Mouse (Mus musculus) heart, embryonic 10.5 days (tissue): Measurements from ENCODE around the gene Prkag2. TPM values are rescaled to one million over a fixed set of nuclear protein-coding genes. Genes with fewer than 3 reads are reported as not detected.

Source experiments
- DNase-seq: peaks from one replicate; pipeline ENCODE4 v3.0.0-alpha.2; 2017; ENCODE audit warnings: low spot score
- H3K27ac ChIP-seq: fragments of 300-500 bp; sonication (generic); 2 replicates; pipeline ENCODE4 v1.5.1; 2016; ENCODE audit warnings: mild to moderate bottlenecking
- H3K27me3 ChIP-seq: fragments of 300-500 bp; sonication (generic); 2 replicates; pipeline ENCODE4 v1.6.1; 2016; ENCODE audit warnings: mild to moderate bottlenecking; ENCODE audit not compliant: poor library complexity, insufficient read depth, severe bottlenecking
- H3K36me3 ChIP-seq: fragments of 300-500 bp; sonication (generic); 2 replicates; pipeline ENCODE4 v1.6.1; 2016; ENCODE audit warnings: mild to moderate bottlenecking, moderate library complexity
- H3K4me1 ChIP-seq: fragments of 300-500 bp; sonication (generic); 2 replicates; pipeline ENCODE4 v1.6.1; 2016; ENCODE audit warnings: mild to moderate bottlenecking
- H3K4me3 ChIP-seq: fragments of 300-500 bp; sonication (generic); 2 replicates; pipeline ENCODE4 v1.5.1; 2016; ENCODE audit warnings: mild to moderate bottlenecking, moderate library complexity
- H3K9me3 ChIP-seq: fragments of 300-500 bp; sonication (generic); 2 replicates; pipeline ENCODE4 v1.6.1; 2016; ENCODE audit warnings: mild to moderate bottlenecking, moderate library complexity
- whole genome bisulfite sequencing: fragments of 180-500 bp; shearing (Covaris S2); methylation state at CpG from one replicate; pipeline ENCODE4 v1.1.7; 2016; 5-methylcytosine and 5-hydroxymethylcytosine counted together
- polyA plus RNA-seq: library from polyadenylated mRNA; unstranded; fragments of >200 nt; fragmentation: Nextera tagmentation; extraction: Ambion mirVana; gene quantifications from 2 replicates; pipeline ENCODE4 v1.2.1, GENCODE M21; 2016

Gene Prkag2
- polyA plus RNA-seq, 1 experiment from 2014 or later, result 65.1 TPM

- no peak for DNase-seq
- Histone ChIP-seq H3K9me3 (no peaks in the 10 kb centered on the region), H3K27ac (peak overlapping the region; percentile 87), H3K4me1 (peaks cover 99% of the 10 kb centered on the region), H3K27me3 (no peaks in the 10 kb centered on the region), H3K4me3 (no peak overlapping the region), H3K36me3 (no peaks in the 10 kb centered on the region)
- 42% methylated on average over 10 of the region's 10 CpGs for WGBS
Observed at GRCm38 (mm10) chr5:24979968-24980345, 120.5 kb downstream of the Prkag2 start.

GRCm38 (mm10) chr5:24979312-24979967, 121.0 kb downstream of the Prkag2 start:
- Histone ChIP-seq H3K4me3 (no peak overlapping the region), H3K4me1 (peaks cover 96% of the 10 kb centered on the region), H3K27me3 (no peaks in the 10 kb centered on the region), H3K9me3 (no peaks in the 10 kb centered on the region), H3K27ac (peak overlapping the region; percentile 84), H3K36me3 (no peaks in the 10 kb centered on the region)
- peak; percentile 90 for DNase-seq
- 16% methylated on average over 4 of the region's 4 CpGs for WGBS

GRCm38 (mm10) chr5:24976907-24977306, 123.5 kb downstream of the Prkag2 start:
- Histone ChIP-seq H3K27ac (peak overlapping the region; percentile 39; the same call in 1 of the 2 replicates), H3K9me3 (no peaks in the 10 kb centered on the region), H3K27me3 (no peaks in the 10 kb centered on the region), H3K4me1 (peaks cover 88% of the 10 kb centered on the region), H3K36me3 (no peaks in the 10 kb centered on the region), H3K4me3 (no peak overlapping the region)
- 47% methylated on average over 3 of the region's 3 CpGs for WGBS
- no peak for DNase-seq

- DNase-seq, result no peak
- Histone ChIP-seq H3K9me3 (no peaks in the 10 kb centered on the region), H3K4me1 (peaks cover 82% of the 10 kb centered on the region), H3K36me3 (no peaks in the 10 kb centered on the region), H3K27ac (0 out of 2 replicates have a peak overlapping the region, but pooled peaks have one; percentile 45), H3K4me3 (no peak overlapping the region), H3K27me3 (no peaks in the 10 kb centered on the region)
- WGBS, result 70% methylated on average over 12 of the region's 12 CpGs
Observed at GRCm38 (mm10) chr5:24976236-24976635, 124.2 kb downstream of the Prkag2 start.

GRCm38 (mm10) chr5:24975100-24975499, 125.3 kb downstream of the Prkag2 start:
- no peak for DNase-seq
- H3K4me1 ChIP-seq, result peaks cover 71% of the 10 kb centered on the region
- H3K27ac ChIP-seq, result peak overlapping the region; percentile 23; the same call in 1 of the 2 replicates
- no peaks in the 10 kb centered on the region for H3K36me3 ChIP-seq
- 54% methylated on average over 7 of the region's 7 CpGs for WGBS
- H3K27me3 ChIP-seq, result no peaks in the 10 kb centered on the region
- H3K4me3 ChIP-seq, result no peak overlapping the region
- H3K9me3 ChIP-seq, result no peaks in the 10 kb centered on the region

- Histone ChIP-seq H3K27me3 (no peaks in the 10 kb centered on the region), H3K4me3 (no peak overlapping the region), H3K36me3 (no peaks in the 10 kb centered on the region), H3K4me1 (peaks cover 71% of the 10 kb centered on the region), H3K27ac (peak overlapping the region; percentile 31; the same call in 1 of the 2 replicates), H3K9me3 (no peaks in the 10 kb centered on the region)
- no peak for DNase-seq
- 73% methylated on average over 9 of the region's 9 CpGs for WGBS
Observed at GRCm38 (mm10) chr5:24973672-24974225, 126.7 kb downstream of the Prkag2 start.

GRCm38 (mm10) chr5:24973228-24973627, 127.2 kb downstream of the Prkag2 start:
- WGBS, result 65% methylated on average over 13 of the region's 13 CpGs
- no peaks in the 10 kb centered on the region for H3K36me3 ChIP-seq
- no peak overlapping the region for H3K4me3 ChIP-seq
- H3K4me1 ChIP-seq, result peaks cover 71% of the 10 kb centered on the region
- no peak for DNase-seq
- no peaks in the 10 kb centered on the region for H3K27me3 ChIP-seq
- peak overlapping the region; percentile 31; the same call in 1 of the 2 replicates for H3K27ac ChIP-seq
- no peaks in the 10 kb centered on the region for H3K9me3 ChIP-seq

- Histone ChIP-seq H3K9me3 (no peaks in the 10 kb centered on the region), H3K27me3 (peaks cover 6% of the 10 kb centered on the region; the same call in 1 of the 2 replicates), H3K27ac (no peak overlapping the region), H3K36me3 (no peaks in the 10 kb centered on the region), H3K4me3 (no peak overlapping the region), H3K4me1 (peaks cover 51% of the 10 kb centered on the region)
- no peak for DNase-seq
- WGBS, result 91% methylated on average over 8 of the region's 8 CpGs
Observed at GRCm38 (mm10) chr5:24970552-24971275, 129.7 kb downstream of the Prkag2 start.

GRCm38 (mm10) chr5:24969241-24969880, 131.1 kb downstream of the Prkag2 start:
- peaks cover 42% of the 10 kb centered on the region for H3K4me1 ChIP-seq
- H3K27me3 ChIP-seq, result peaks cover 10% of the 10 kb centered on the region; the same call in 1 of the 2 replicates
- DNase-seq, result no peak
- peak overlapping the region; percentile 52; the same call in 1 of the 2 replicates for H3K27ac ChIP-seq
- WGBS, result 64% methylated on average over 11 of the region's 11 CpGs
- H3K9me3 ChIP-seq, result no peaks in the 10 kb centered on the region
- H3K36me3 ChIP-seq, result no peaks in the 10 kb centered on the region
- H3K4me3 ChIP-seq, result no peak overlapping the region

GRCm38 (mm10) chr5:24968792-24969191, 131.7 kb downstream of the Prkag2 start:
- Histone ChIP-seq H3K36me3 (no peaks in the 10 kb centered on the region), H3K27ac (no peak overlapping the region), H3K27me3 (peaks cover 13% of the 10 kb centered on the region; the same call in 1 of the 2 replicates), H3K9me3 (no peaks in the 10 kb centered on the region), H3K4me1 (peaks cover 38% of the 10 kb centered on the region), H3K4me3 (no peak overlapping the region)
- 12% methylated on average over 8 of the region's 8 CpGs for WGBS
- no peak for DNase-seq

- Histone ChIP-seq H3K36me3 (no peaks in the 10 kb centered on the region), H3K9me3 (no peaks in the 10 kb centered on the region), H3K27ac (no peak overlapping the region), H3K27me3 (peaks cover 13% of the 10 kb centered on the region; the same call in 1 of the 2 replicates), H3K4me3 (no peak overlapping the region), H3K4me1 (peaks cover 31% of the 10 kb centered on the region)
- WGBS, result 41% methylated on average over 7 of the region's 7 CpGs
- no peak for DNase-seq
Observed at GRCm38 (mm10) chr5:24967898-24968535, 132.4 kb downstream of the Prkag2 start.

- Histone ChIP-seq H3K27me3 (peaks cover 13% of the 10 kb centered on the region; the same call in 1 of the 2 replicates), H3K4me3 (no peak overlapping the region), H3K27ac (no peak overlapping the region), H3K9me3 (no peaks in the 10 kb centered on the region), H3K4me1 (peaks cover 16% of the 10 kb centered on the region), H3K36me3 (no peaks in the 10 kb centered on the region)
- DNase-seq, result no peak
- 65% methylated on average over 4 of the region's 4 CpGs for WGBS
Observed at GRCm38 (mm10) chr5:24963776-24964175, 136.7 kb downstream of the Prkag2 start.
